Mouse (Mus musculus) heart, embryonic 13.5 days (tissue): ENCODE data around the gene Dnmt3a. TPM values are rescaled to one million over a fixed set of nuclear protein-coding genes. Genes with fewer than 3 reads are reported as not detected.

Experiments
- ATAC-seq: fragments of 200-750 bp; cut with Nextera tagmentation; 2 replicates; pipeline ENCODE4 v1.8.0; 2017; ENCODE audit warnings: moderate TSS enrichment; ENCODE audit not compliant: insufficient number of reproducible peaks, low FRiP score, low TSS enrichment; ENCODE audit errors: extremely low read depth
- H3K27ac ChIP-seq: fragments of 300-500 bp; sonication (generic); replicated peaks from 2 replicates; pipeline ENCODE4 v1.5.1; 2015; ENCODE audit warnings: moderate library complexity, mild to moderate bottlenecking, inconsistent platforms
- H3K27me3 ChIP-seq: fragments of 300-500 bp; sonication (generic); replicated peaks from 2 replicates; pipeline ENCODE4 v1.6.1; 2015; ENCODE audit warnings: mild to moderate bottlenecking, inconsistent platforms
- H3K36me3 ChIP-seq: fragments of 300-500 bp; sonication (generic); 2 replicates; pipeline ENCODE4 v1.6.1; 2015; ENCODE audit warnings: mild to moderate bottlenecking, inconsistent platforms
- H3K4me1 ChIP-seq: fragments of 300-500 bp; sonication (generic); 2 replicates; pipeline ENCODE4 v1.6.1; 2015; ENCODE audit warnings: inconsistent platforms
- H3K4me2 ChIP-seq: fragments of 300-500 bp; sonication (generic); 2 replicates; pipeline ENCODE4 v1.6.1; 2015; ENCODE audit warnings: inconsistent platforms, mild to moderate bottlenecking, moderate library complexity
- H3K4me3 ChIP-seq: fragments of 300-500 bp; sonication (generic); 2 replicates; pipeline ENCODE4 v1.5.1; 2015; ENCODE audit warnings: moderate library complexity, mild to moderate bottlenecking, inconsistent platforms
- H3K9ac ChIP-seq: fragments of 300-500 bp; sonication (generic); 2 replicates; pipeline ENCODE4 v1.6.1; 2015; ENCODE audit warnings: inconsistent platforms, mild to moderate bottlenecking, moderate library complexity
- H3K9me3 ChIP-seq: fragments of 300-500 bp; sonication (generic); 2 replicates; pipeline ENCODE4 v1.6.1; 2016; ENCODE audit warnings: inconsistent platforms
- WGBS: fragments of 180-500 bp; shearing (Covaris S2); methylation state at CpG from one replicate; pipeline ENCODE4 v1.1.7; 2015; ENCODE audit warnings: mixed read lengths; 5-methylcytosine and 5-hydroxymethylcytosine counted together
- polyA plus RNA-seq: library from polyadenylated mRNA; unstranded; fragments of >200 nt; fragmentation: Nextera tagmentation; extraction: Ambion mirVana; gene quantifications from 2 replicates; pipeline ENCODE4 v1.2.1, GENCODE M21; 2015

Dnmt3a gene
- polyA plus RNA-seq, 1 experiment from 2014 or later, result 94.2 TPM

DNA sequence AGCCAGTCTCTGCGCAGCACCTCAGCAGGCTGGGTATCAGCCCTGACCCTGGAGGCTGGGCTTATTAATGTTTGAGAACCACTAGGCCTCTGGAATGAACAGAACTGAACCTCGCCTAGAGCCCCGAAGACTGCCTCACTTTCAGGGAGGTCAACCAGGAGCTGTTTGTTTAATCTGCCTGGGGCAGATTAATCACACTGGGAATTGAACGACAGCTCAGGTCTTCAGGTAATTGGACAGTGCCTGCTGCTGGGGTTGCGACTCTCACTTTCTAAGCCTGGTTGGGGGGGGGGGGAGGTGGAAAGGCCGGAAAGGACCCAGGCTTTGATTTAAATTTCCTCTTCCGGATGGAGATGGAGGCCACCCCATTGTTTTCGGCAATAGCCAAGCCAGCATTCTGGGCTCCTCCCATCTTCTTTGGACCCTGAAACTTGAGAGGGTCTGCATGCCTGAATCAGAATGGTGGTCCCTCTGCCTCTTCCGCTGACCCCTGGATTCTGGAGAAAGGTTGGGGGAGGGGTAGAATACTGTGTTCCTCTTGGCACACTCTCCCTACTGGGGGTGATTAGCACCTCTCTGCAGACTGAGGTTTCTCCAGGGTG is 79.2 kb downstream of the Dnmt3a start:
- H3K4me1 ChIP-seq, result peaks cover 76% of the 10 kb centered on the region
- no peaks in the 10 kb centered on the region for H3K27me3 ChIP-seq
- H3K4me3 ChIP-seq, result no peak overlapping the region
- 26% methylated on average over 9 of the region's 9 CpGs for WGBS
- no peaks in the 10 kb centered on the region for H3K9me3 ChIP-seq
- ATAC-seq, result no peak
- no peak overlapping the region for H3K4me2 ChIP-seq
- 0 out of 2 replicates have a peak overlapping the region, but pooled peaks have one; percentile 37 for H3K9ac ChIP-seq
- H3K36me3 ChIP-seq, result peaks cover 67% of the 10 kb centered on the region
- peak overlapping the region; percentile 55 for H3K27ac ChIP-seq

DNA sequence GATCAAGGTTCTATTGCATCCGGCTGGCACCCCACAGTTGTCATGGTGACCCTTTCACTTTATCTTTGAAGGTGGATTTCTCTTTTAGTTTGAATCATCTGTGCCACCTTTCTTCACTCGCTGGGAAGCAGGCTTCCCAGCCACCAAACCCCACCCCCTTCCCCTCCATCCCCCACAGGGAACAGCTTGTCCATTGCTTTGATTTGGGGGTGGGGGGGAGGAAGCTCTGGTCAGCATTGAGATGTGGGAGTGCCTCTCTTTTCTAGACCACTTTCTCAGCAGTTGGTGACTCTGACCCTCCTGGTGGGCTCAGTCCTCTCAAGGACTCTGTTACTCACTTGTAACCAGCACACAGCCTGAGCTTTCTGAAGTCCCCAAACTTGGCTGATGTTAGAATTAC is 80.8 kb downstream of the Dnmt3a start:
- WGBS, result 46% methylated on average over 2 of the region's 2 CpGs
- Histone ChIP-seq H3K4me3 (no peak overlapping the region), H3K9me3 (no peaks in the 10 kb centered on the region), H3K27me3 (no peaks in the 10 kb centered on the region), H3K27ac (peak overlapping the region; percentile 97), H3K36me3 (peaks cover 51% of the 10 kb centered on the region), H3K9ac (no peak overlapping the region), H3K4me2 (no peak overlapping the region), H3K4me1 (peaks cover 83% of the 10 kb centered on the region)
- ATAC-seq, result no peak

DNA sequence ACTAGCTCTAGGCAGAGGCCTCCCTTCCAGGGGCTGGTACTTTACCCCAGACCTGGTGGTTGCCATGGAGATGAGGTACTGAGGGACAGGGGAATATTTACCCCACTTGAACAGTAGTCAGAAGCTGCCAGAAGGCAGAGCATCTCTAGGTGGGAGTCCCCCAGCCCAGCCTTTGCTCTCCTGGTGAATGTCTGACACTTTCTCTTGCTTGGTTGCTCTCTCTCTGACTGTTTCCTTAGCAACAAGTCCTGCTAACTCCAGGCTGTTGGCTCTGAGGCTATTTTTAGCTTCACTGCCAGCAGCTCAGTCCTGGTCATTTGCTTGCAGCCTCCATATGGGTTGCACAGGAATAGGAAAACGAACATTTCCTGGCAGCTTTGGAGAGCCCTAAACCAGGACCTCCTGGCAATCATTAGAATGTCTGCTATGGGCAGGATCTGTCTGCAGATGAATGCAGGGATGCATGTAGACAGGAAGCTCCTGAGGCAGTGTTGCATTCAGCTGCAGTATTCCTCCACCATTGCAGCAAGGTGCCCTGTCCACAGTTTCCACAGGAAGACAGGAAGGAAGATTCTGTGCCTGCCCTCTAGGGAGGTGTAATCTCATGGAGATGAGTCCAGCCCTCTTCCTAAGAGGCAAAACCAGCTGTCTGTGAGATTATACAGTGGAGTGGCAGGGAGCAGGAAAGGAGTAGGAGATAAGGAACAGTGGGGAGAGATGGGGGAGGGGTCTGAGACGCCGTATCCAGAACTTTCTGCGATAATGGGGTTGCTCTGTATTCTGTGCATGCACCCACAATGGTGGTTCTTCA is 81.9 kb downstream of the Dnmt3a start:
- WGBS, result 1% methylated on average over 4 of the region's 4 CpGs

DNA sequence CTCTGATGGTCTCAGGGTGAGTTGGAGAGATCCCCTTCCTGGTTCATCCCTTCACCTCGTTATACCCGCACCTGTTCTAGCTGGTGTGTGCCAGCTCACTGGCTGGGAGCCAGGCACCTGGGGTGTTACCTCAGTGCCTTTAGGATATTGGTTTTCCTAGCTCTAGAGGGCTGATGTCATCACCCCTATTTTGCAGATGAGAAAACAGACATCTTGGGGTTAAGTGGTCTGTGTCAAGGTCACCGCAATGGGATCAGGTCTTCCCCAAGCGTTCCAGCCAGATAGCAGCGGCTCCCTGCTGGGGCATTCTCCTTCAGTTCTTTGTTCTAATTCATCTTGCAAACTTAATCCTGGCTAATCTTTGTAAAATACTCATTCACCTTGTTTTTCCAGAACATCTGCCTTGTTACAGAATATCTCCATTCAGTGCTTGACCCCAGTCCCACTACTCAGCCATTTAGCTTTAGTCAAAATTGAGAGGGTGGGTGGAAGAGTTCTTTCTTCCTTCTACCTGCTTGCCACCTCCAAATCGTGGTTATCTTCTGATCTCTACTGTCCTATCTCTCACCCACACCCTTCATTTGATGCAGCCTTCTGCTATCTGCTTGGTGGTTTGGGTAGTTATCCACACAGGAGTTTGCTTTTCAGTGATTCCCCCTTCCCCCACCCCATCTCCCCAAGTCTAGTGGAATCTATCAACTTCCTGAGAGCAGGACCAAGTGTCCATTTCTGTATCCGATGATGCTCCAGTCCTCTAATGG is 84.2 kb downstream of the Dnmt3a start:
- Histone ChIP-seq H3K9ac (no peak overlapping the region), H3K4me1 (peaks cover 94% of the 10 kb centered on the region), H3K27me3 (no peaks in the 10 kb centered on the region), H3K4me2 (no peak overlapping the region), H3K4me3 (no peak overlapping the region), H3K36me3 (peaks cover 32% of the 10 kb centered on the region), H3K9me3 (no peaks in the 10 kb centered on the region), H3K27ac (peak overlapping the region; percentile 97)
- WGBS, result 26% methylated on average over 7 of the region's 7 CpGs
- ATAC-seq, result no peak

More for the DNA sequence above, 81.9 kb downstream of the Dnmt3a start:
- H3K9ac ChIP-seq, result peak overlapping the region; percentile 65
- peak overlapping the region; percentile 64 for H3K4me2 ChIP-seq
- H3K4me3 ChIP-seq, result peak overlapping the region; percentile 20; the same call in 1 of the 2 replicates
- H3K36me3 ChIP-seq, result peaks cover 40% of the 10 kb centered on the region
- ATAC-seq, result peak; percentile 20; the same call in 1 of the 2 replicates
- H3K27me3 ChIP-seq, result no peaks in the 10 kb centered on the region
- H3K27ac ChIP-seq, result peak overlapping the region; percentile 97
- H3K9me3 ChIP-seq, result no peaks in the 10 kb centered on the region
- H3K4me1 ChIP-seq, result peaks cover 94% of the 10 kb centered on the region

DNA sequence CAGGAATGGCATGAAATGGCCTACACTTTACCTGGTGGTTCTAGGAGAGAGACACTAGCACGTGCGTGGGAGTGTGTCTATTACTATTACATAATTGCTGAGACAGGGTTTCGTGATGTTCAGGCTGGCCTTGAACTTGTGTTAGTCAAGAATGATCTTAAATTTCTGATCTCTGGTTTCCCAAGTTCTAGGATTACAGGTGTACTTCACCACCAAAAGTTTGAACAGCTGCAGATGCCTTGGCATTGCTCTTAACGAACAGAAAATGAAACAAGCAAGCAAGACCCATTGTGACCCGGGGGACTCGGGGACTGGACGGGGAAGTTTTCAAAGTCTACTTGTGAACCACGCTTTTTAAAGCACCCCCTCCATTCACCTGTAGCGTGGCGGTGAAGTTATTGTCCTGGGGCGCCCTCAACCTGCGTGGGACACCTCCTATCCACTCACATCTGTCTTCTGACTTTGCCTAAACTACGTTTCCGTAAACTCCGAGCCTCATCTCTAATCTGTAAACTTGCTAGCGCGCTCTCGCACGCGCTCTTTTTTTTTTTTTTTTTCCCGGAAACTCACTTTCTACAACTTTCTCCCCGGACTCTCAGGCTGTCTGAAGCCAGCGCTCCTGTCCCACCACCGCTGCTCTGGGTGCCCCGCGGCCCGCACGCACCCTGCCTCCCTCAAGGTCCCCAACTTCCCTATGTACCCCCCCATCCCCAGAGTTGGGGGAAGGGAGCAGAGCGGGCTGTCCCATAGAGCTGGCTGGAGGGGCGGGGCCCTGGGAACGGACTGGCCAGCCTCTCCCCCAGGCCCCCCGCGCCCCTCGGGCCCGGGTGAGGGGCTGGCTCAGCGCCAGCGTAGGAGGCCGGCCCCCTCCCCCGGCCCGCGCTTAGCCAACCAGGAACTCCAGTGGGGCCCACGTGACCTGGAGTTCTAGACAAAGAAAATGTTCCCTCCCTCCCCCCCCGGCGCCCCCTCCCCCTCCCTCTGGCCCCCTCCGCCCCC is 85.2 kb downstream of the Dnmt3a start:
- H3K4me3 ChIP-seq, result peak overlapping the region; percentile 61
- peak overlapping the region; percentile 83 for H3K4me2 ChIP-seq
- H3K36me3 ChIP-seq, result peaks cover 36% of the 10 kb centered on the region
- peaks cover 84% of the 10 kb centered on the region for H3K4me1 ChIP-seq
- 0 out of 2 replicates have a peak, but pooled peaks have one; percentile 12 for ATAC-seq
- H3K27me3 ChIP-seq, result no peaks in the 10 kb centered on the region
- no peaks in the 10 kb centered on the region for H3K9me3 ChIP-seq
- WGBS, result 4% methylated on average over 28 of the region's 45 CpGs
- H3K9ac ChIP-seq, result peak overlapping the region; percentile 87
- H3K27ac ChIP-seq, result peak overlapping the region; percentile 93

DNA sequence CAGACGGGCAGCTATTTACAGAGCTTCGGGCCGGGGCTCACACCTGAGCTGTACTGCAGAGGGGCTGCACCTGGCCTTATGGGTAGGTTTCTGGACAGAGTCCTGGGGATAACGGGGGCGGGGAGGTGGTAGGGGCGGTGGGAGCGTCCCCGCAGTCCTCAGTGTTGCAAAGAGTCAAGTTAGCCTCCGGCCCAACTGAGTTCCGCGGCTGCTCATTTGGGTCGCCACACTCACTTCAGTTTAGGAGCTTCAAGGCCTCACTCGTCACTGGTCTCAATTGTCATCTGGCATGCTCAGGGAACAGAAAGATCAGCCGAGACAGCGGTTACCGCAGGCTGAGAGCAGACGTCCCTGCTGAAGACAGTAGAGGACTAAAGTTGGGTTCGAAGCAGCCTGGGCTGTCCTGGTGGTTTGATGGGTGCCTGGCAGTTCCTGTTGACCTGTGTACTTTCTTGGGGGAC is 86.0 kb downstream of the Dnmt3a start:
- H3K27ac ChIP-seq, result peak overlapping the region; percentile 93
- H3K9ac ChIP-seq, result peak overlapping the region; percentile 87
- no peaks in the 10 kb centered on the region for H3K27me3 ChIP-seq
- peaks cover 77% of the 10 kb centered on the region for H3K4me1 ChIP-seq
- H3K9me3 ChIP-seq, result no peaks in the 10 kb centered on the region
- WGBS, result 1% methylated on average over 18 of the region's 18 CpGs
- H3K36me3 ChIP-seq, result peaks cover 40% of the 10 kb centered on the region
- ATAC-seq, result peak; percentile 14; the same call in 1 of the 2 replicates
- peak overlapping the region; percentile 83 for H3K4me2 ChIP-seq
- H3K4me3 ChIP-seq, result peak overlapping the region; percentile 61

DNA sequence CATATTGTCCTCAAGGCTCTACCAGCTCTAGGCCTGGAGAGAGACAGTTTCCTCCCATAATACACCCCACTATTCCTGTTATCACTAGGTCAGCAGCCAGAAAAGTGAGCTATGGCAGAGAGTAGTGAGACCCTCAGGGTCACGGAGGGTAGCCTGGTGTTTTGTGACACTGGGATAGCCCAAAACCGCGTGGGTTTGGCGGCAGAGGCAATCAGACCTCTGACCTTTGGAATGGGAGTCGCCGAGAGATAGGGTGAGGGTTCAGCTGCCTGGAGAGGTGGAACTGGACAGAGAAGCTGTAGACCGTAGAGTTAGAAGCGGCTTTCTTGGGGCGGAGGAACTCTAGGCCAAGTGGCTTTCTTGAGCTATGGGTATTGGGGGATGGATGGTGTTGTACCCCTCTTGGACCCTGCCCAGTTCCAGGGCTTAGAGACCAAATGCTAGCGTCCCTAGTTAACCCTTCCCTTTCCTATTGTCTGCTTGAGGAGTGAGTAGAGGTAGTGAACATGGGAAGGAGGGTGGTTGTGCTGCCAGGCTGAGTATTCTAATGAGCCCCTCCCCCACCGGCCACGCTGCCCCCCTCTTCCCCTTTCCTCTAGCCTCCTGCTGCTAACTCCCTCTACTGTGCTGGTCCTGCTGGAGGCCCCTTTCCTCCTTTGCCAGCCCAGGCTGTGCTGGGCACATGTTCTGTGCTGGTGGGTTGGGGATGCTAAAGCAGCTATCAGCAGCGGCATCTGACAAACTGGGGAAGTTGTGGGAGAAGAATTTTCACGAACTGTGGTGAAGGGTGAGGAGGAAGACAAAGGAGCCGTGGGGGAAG is 86.6 kb downstream of the Dnmt3a start:
- no peak; the same call in 1 of the 2 replicates for ATAC-seq
- H3K4me3 ChIP-seq, result peak overlapping the region; percentile 61
- peaks cover 70% of the 10 kb centered on the region for H3K4me1 ChIP-seq
- no peaks in the 10 kb centered on the region for H3K9me3 ChIP-seq
- H3K27me3 ChIP-seq, result no peaks in the 10 kb centered on the region
- peak overlapping the region; percentile 83 for H3K4me2 ChIP-seq
- peak overlapping the region; percentile 87 for H3K9ac ChIP-seq
- WGBS, result 11% methylated on average over 15 of the region's 15 CpGs
- H3K27ac ChIP-seq, result peak overlapping the region; percentile 93
- H3K36me3 ChIP-seq, result peaks cover 46% of the 10 kb centered on the region

DNA sequence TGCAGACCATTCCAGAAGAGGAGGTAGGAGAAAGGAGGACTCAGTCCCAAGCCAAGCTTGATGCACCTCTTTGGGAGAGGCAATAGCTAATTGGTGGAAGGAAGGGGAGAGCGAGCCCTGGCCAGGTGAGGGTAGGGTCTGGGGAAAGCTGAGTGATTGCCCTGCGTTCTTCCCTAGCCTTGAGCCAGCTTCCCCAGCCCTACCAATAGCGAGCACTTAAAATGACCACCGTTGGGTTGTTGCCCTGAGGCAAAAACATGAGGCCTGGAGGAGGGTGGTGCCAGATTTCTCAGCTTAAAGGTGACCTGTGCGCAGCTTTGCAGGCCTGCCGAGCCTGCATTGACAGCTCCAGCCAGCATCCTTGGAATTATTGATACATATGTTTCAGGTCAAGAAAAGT is 87.5 kb downstream of the Dnmt3a start:
- Histone ChIP-seq H3K9me3 (no peaks in the 10 kb centered on the region), H3K4me2 (peak overlapping the region; percentile 83), H3K4me1 (peaks cover 61% of the 10 kb centered on the region), H3K27me3 (no peaks in the 10 kb centered on the region), H3K27ac (peak overlapping the region; percentile 93; the same call in 1 of the 2 replicates), H3K36me3 (peaks cover 55% of the 10 kb centered on the region), H3K9ac (peak overlapping the region; percentile 87), H3K4me3 (peak overlapping the region; percentile 61)
- ATAC-seq, result no peak
- WGBS, result 62% methylated on average over 6 of the region's 6 CpGs

DNA sequence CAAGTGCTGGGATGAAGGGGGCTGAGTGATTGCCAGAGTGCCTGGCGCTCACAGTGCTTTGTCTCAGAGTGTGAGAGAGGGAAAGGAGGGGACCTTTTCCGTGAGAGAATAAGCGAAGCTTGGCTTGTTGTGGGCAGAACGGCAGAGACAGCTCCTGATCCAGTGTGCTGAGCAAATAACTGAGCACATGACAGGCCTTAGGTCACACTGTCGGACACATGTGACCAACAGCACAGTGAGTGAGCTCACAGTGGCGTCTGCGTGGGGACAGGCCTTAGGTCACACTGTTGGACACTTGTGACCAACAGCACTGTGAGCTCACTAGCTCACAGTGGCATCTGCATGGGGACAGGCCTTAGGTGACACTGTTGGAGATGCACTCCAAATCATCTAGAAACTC is 88.7 kb downstream of the Dnmt3a start:
- no peak overlapping the region for H3K4me2 ChIP-seq
- H3K4me1 ChIP-seq, result peaks cover 50% of the 10 kb centered on the region
- H3K9ac ChIP-seq, result peak overlapping the region; percentile 15; the same call in 1 of the 2 replicates
- ATAC-seq, result no peak
- H3K9me3 ChIP-seq, result no peaks in the 10 kb centered on the region
- no peaks in the 10 kb centered on the region for H3K27me3 ChIP-seq
- WGBS, result 65% methylated on average over 7 of the region's 7 CpGs
- no peak overlapping the region for H3K27ac ChIP-seq
- H3K4me3 ChIP-seq, result no peak overlapping the region
- peaks cover 58% of the 10 kb centered on the region for H3K36me3 ChIP-seq
